Mouse (Mus musculus) MEL (cell line): ENCODE measurements around the gene Fpr-rs3.

Experiments used
- CTCF ChIP-seq, 3 experiments: IDR thresholded peaks in 2 of 3; conservative IDR thresholded peaks in 1 of 3; 2 replicates each; pipeline ENCODE4 v1.5.1; 2011 to 2012; ENCODE audit warnings: low read length in 3 of 3, low read depth in 2 of 3, mild to moderate bottlenecking in 2 of 3, improper control_type of control experiment in 1 of 3, inconsistent platforms in 1 of 3, mixed read lengths in 1 of 3, moderate library complexity in 1 of 3; ENCODE audit not compliant: control insufficient read depth in 1 of 3, insufficient read depth in 1 of 3, poor library complexity in 1 of 3, severe bottlenecking in 1 of 3
- EP300 ChIP-seq, 2 experiments: IDR thresholded peaks; 2 replicates each; pipeline ENCODE4 v1.6.1; 2011; ENCODE audit warnings: improper control_type of control experiment in 2 of 2, low read length in 2 of 2, low read depth in 1 of 2, mild to moderate bottlenecking in 1 of 2
- GATA1 ChIP-seq: IDR thresholded peaks from 2 replicates; pipeline ENCODE4 v1.6.1; 2011; ENCODE audit warnings: low read depth, low read length, improper control_type of control experiment
- HCFC1 ChIP-seq: IDR thresholded peaks from 2 replicates; pipeline ENCODE4 v1.6.1; 2012; ENCODE audit warnings: low read depth, mild to moderate bottlenecking, inconsistent platforms, low read length, improper control_type of control experiment, moderate library complexity
- KAT2A ChIP-seq: conservative IDR thresholded peaks from 2 replicates; pipeline ENCODE4 v1.6.1; 2012; ENCODE audit warnings: low read depth, low read length, improper control_type of control experiment, inconsistent platforms
- POLR2A ChIP-seq, 2 experiments: IDR thresholded peaks; 2 replicates each; pipeline ENCODE4 v1.6.1; 2011 to 2012; ENCODE audit warnings: low read length in 2 of 2, mild to moderate bottlenecking in 2 of 2, control low read depth in 1 of 2, improper control_type of control experiment in 1 of 2, low read depth in 1 of 2, moderate library complexity in 1 of 2; ENCODE audit not compliant: control insufficient read depth in 1 of 2, insufficient read depth in 1 of 2, poor library complexity in 1 of 2
- POLR2AphosphoS5 ChIP-seq: IDR thresholded peaks from 2 replicates; pipeline ENCODE4 v1.6.1; 2012; ENCODE audit warnings: low read depth, borderline replicate concordance, mild to moderate bottlenecking, inconsistent platforms, low read length, moderate library complexity, mixed read lengths
- SMC3 ChIP-seq: IDR thresholded peaks from 2 replicates; pipeline ENCODE4 v1.6.1; 2011; ENCODE audit warnings: low read depth, low read length, improper control_type of control experiment
- USF1 ChIP-seq: IDR thresholded peaks from 2 replicates; pipeline ENCODE4 v1.6.1; 2014; ENCODE audit warnings: low read depth, mild to moderate bottlenecking, inconsistent platforms, low read length, improper control_type of control experiment, moderate library complexity
- USF2 ChIP-seq, 2 experiments: IDR thresholded peaks; 2 replicates each; pipeline ENCODE4 v1.6.1; 2011 to 2012; ENCODE audit warnings: improper control_type of control experiment in 2 of 2, low read length in 2 of 2, borderline replicate concordance in 1 of 2, inconsistent platforms in 1 of 2, low read depth in 1 of 2, mild to moderate bottlenecking in 1 of 2; ENCODE audit not compliant: insufficient read depth in 1 of 2
- ZC3H11A ChIP-seq: IDR thresholded peaks from 2 replicates; pipeline ENCODE4 v1.6.1; 2012; ENCODE audit warnings: low read depth, mild to moderate bottlenecking, inconsistent platforms, low read length, improper control_type of control experiment
- ZKSCAN1 ChIP-seq: IDR thresholded peaks from 2 replicates; pipeline ENCODE4 v1.6.1; 2012; ENCODE audit warnings: low read depth, mild to moderate bottlenecking, inconsistent platforms, low read length, improper control_type of control experiment, moderate library complexity
- ZMIZ1 ChIP-seq: IDR thresholded peaks from 2 replicates; pipeline ENCODE4 v1.6.1; 2012; ENCODE audit warnings: low read depth, mild to moderate bottlenecking, inconsistent platforms, low read length, improper control_type of control experiment, moderate library complexity
- ZNF384 ChIP-seq: IDR thresholded peaks from 2 replicates; pipeline ENCODE4 v1.6.1; 2012; ENCODE audit warnings: low read depth, mild to moderate bottlenecking, inconsistent platforms, low read length, improper control_type of control experiment

DNA sequence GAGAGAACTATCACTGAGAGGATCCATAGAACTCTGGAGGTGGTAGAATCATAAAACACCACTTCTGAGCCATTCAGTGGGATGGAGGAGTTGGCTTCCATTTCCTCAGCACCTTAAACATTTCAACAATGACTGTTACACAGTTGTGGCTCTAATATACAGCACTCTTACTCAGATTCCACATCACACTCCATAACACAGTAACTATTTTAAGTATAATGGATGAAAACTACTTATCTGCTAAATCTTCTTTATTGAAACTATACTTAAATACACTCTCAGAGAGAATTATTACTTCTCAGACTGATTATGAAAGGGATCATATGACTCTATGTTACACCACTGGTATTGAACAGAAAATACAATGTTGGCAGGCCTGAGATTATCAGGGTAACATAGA is at the start of gene Fpr-rs3:
- TF ChIP-seq HCFC1 = no peak
- TF ChIP-seq ZC3H11A = no peak
- TF ChIP-seq CTCF (IDR thresholded peaks at IDR 0.05 in 2 of 3, conservative IDR thresholded peaks at IDR 0.05 in 1 of 3; ENCODE audit: control insufficient read depth in 1 of 3, insufficient read depth in 1 of 3, low read depth in 2 of 3, low read length in 3 of 3, poor library complexity in 1 of 3, severe bottlenecking in 1 of 3) = no peak
- TF ChIP-seq EP300 (IDR thresholded peaks at IDR 0.05; ENCODE audit: low read depth in 1 of 2, low read length in 2 of 2) = no peak
- no peak for TF ChIP-seq KAT2A
- TF ChIP-seq SMC3 = no peak
- no peak for TF ChIP-seq ZKSCAN1
- no peak for TF ChIP-seq ZNF384
- TF ChIP-seq POLR2AphosphoS5 = no peak
- TF ChIP-seq GATA1 = no peak
- no peak for TF ChIP-seq POLR2A (IDR thresholded peaks at IDR 0.05; ENCODE audit: control insufficient read depth in 1 of 2, insufficient read depth in 1 of 2, low read depth in 1 of 2, low read length in 2 of 2, poor library complexity in 1 of 2)
- TF ChIP-seq USF1 = no peak
- TF ChIP-seq USF2 (IDR thresholded peaks at IDR 0.05; ENCODE audit: borderline replicate concordance in 1 of 2, insufficient read depth in 1 of 2, low read depth in 1 of 2, low read length in 2 of 2) = no peak
- TF ChIP-seq ZMIZ1 = no peak
